Mouse (Mus musculus) kidney, adult 2 months (tissue): ENCODE measurements at regions not wholly inside any gene's neighbourhood (a gene's known extent, or its start where the extent isn't known, plus 50 kb on each side); places are given as distances from the start of the nearest gene placed in this dataset.

Experiments
- DNase-seq: peaks from one replicate; pipeline ENCODE4 v3.0.0; 2021
- H3K27ac ChIP-seq: fragments of 200-500 bp; 2 replicates; pipeline ENCODE4 v1.5.1; 2012; ENCODE audit warnings: low read depth, low read length, control low read depth, inconsistent platforms; ENCODE audit not compliant: insufficient read depth
- H3K27me3 ChIP-seq: fragments of 200-500 bp; replicated peaks from 2 replicates; pipeline ENCODE4 v1.6.1; 2012; ENCODE audit warnings: mild to moderate bottlenecking, moderate library complexity, low read length, inconsistent platforms; ENCODE audit not compliant: control insufficient read depth, insufficient read depth
- H3K36me3 ChIP-seq: fragments of 200-500 bp; 2 replicates; pipeline ENCODE4 v1.6.1; 2012; ENCODE audit warnings: mild to moderate bottlenecking, moderate library complexity, low read length, inconsistent platforms; ENCODE audit not compliant: control insufficient read depth, insufficient read depth
- H3K4me1 ChIP-seq: fragments of 200-500 bp; 2 replicates; pipeline ENCODE4 v1.6.1; 2011; ENCODE audit warnings: low read length; ENCODE audit not compliant: control insufficient read depth, insufficient read depth
- H3K4me3 ChIP-seq: fragments of 200-500 bp; 2 replicates; pipeline ENCODE4 v1.5.1; 2011; ENCODE audit warnings: mild to moderate bottlenecking, low read depth, low read length, control low read depth; ENCODE audit not compliant: insufficient read depth
- CTCF ChIP-seq: fragments of 200-500 bp; conservative IDR thresholded peaks from 2 replicates; pipeline ENCODE4 v1.5.1; 2011; ENCODE audit warnings: low read depth, mild to moderate bottlenecking, control low read depth, low read length, moderate library complexity, mixed read lengths; ENCODE audit not compliant: insufficient read depth, insufficient read length
- POLR2A ChIP-seq: fragments of 200-500 bp; IDR thresholded peaks from one replicate; pipeline ENCODE4 v1.6.1; 2011; ENCODE audit warnings: low read depth, low read length, control low read depth
- WGBS: fragments of 180-500 bp; shearing (Covaris S2); methylation state at CpG from one replicate; pipeline ENCODE4 v1.1.7; 2018; 5-methylcytosine and 5-hydroxymethylcytosine counted together

GRCm38 (mm10) chr14:62220770-62221169 lies 71.6 kb upstream of the Rnaseh2b start:
- H3K27ac ChIP-seq = no peak overlapping the region
- no peaks in the 10 kb centered on the region for H3K27me3 ChIP-seq
- no peak for TF ChIP-seq CTCF
- TF ChIP-seq POLR2A = no peak
- no peaks in the 10 kb centered on the region for H3K4me1 ChIP-seq
- H3K4me3 ChIP-seq = no peak overlapping the region
- WGBS = 88% methylated on average over 4 of the region's 4 CpGs
- DNase-seq = no peak
- H3K36me3 ChIP-seq = no peaks in the 10 kb centered on the region
